Mouse (Mus musculus) small intestine, adult 2 months (tissue): Measurements from ENCODE around the gene Asdurf. TPM values are rescaled to one million over a fixed set of nuclear protein-coding genes. Genes with fewer than 3 reads are reported as not detected.

Experiments
- H3K27ac ChIP-seq: fragments of 200-500 bp; 2 replicates; pipeline ENCODE4 v1.5.1; 2012; ENCODE audit warnings: low read depth, low read length, control low read depth, inconsistent platforms; ENCODE audit not compliant: insufficient read depth
- H3K27me3 ChIP-seq: fragments of 200-500 bp; 2 replicates; pipeline ENCODE4 v1.6.1; 2012; ENCODE audit warnings: mild to moderate bottlenecking, moderate library complexity, low read length, inconsistent platforms; ENCODE audit not compliant: control insufficient read depth, insufficient read depth
- H3K36me3 ChIP-seq: fragments of 200-500 bp; 2 replicates; pipeline ENCODE4 v1.6.1; 2012; ENCODE audit warnings: mild to moderate bottlenecking, low read length, control low read depth, inconsistent platforms; ENCODE audit not compliant: control insufficient read depth, insufficient read depth
- H3K4me1 ChIP-seq: fragments of 200-500 bp; 2 replicates; pipeline ENCODE4 v1.6.1; 2012; ENCODE audit warnings: low read length, inconsistent platforms, mixed read lengths; ENCODE audit not compliant: control insufficient read depth, insufficient read depth, insufficient read length
- H3K4me3 ChIP-seq: fragments of 200-500 bp; 2 replicates; pipeline ENCODE4 v1.5.1; 2012; ENCODE audit warnings: low read depth, mild to moderate bottlenecking, control low read depth, inconsistent platforms, low read length, moderate library complexity
- CTCF ChIP-seq: fragments of 200-500 bp; IDR thresholded peaks from 2 replicates; pipeline ENCODE4 v1.5.1; 2012; ENCODE audit warnings: low read depth, mild to moderate bottlenecking, control low read depth, inconsistent platforms, low read length, moderate library complexity, mixed read lengths; ENCODE audit not compliant: insufficient replicate concordance, insufficient read length; ENCODE audit errors: extremely low read depth
- POLR2A ChIP-seq: fragments of 200-500 bp; IDR thresholded peaks from 2 replicates; pipeline ENCODE4 v1.6.1; 2012; ENCODE audit warnings: low read depth, mild to moderate bottlenecking, control low read depth, inconsistent platforms, low read length, moderate library complexity
- WGBS: fragments of 180-500 bp; shearing (Covaris S2); methylation state at CpG from one replicate; pipeline ENCODE4 v1.1.7; 2018; 5-methylcytosine and 5-hydroxymethylcytosine counted together
- polyA plus RNA-seq: library from polyadenylated mRNA; depleted of rRNA; stranded (reverse); fragments of >200 nt; gene quantifications from 2 replicates; pipeline ENCODE4 v1.2.3, GENCODE M21; 2012; rRNA removed

Asdurf gene
- polyA plus RNA-seq, 1 experiment, result not detected

DNA sequence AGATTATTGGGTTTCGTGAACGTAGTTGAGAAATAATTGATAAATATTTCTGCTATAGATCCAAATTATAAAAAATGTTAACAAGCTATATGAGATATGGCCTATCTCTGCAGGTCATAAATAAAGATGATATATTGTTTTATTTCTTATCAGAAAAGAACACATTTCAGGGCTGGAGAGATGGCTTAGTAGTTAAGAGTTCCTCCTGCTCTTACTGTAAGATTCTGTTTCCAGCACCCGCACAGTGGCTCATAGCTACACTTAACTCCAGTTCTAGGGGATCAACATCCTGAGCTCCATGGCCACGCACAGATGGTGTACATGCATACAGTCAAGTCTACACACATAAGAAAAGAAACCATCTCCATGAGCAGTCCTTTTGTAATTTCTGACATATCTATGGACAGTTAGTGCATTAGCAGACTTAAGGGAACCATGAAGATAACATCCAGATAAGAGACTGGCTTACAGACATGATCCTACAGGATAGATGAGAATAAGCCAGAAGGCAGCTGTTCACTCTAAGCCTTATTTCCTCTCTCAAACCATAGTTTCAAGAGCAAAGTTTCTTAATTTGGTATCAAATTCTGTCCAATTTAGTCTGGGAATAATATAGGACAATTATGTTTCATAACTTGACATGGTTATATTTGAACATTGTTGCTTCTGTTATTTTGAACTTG, 30.6 kb downstream of the Asdurf start:
- Histone ChIP-seq H3K27me3 (no peaks in the 10 kb centered on the region), H3K4me1 (peaks cover 8% of the 10 kb centered on the region; the same call in 1 of the 2 replicates), H3K4me3 (no peak overlapping the region), H3K27ac (no peak overlapping the region), H3K36me3 (peaks cover 14% of the 10 kb centered on the region)
- 94% methylated on average over 4 of the region's 4 CpGs for WGBS
- no peak for TF ChIP-seq POLR2A
- no peak for TF ChIP-seq CTCF

DNA sequence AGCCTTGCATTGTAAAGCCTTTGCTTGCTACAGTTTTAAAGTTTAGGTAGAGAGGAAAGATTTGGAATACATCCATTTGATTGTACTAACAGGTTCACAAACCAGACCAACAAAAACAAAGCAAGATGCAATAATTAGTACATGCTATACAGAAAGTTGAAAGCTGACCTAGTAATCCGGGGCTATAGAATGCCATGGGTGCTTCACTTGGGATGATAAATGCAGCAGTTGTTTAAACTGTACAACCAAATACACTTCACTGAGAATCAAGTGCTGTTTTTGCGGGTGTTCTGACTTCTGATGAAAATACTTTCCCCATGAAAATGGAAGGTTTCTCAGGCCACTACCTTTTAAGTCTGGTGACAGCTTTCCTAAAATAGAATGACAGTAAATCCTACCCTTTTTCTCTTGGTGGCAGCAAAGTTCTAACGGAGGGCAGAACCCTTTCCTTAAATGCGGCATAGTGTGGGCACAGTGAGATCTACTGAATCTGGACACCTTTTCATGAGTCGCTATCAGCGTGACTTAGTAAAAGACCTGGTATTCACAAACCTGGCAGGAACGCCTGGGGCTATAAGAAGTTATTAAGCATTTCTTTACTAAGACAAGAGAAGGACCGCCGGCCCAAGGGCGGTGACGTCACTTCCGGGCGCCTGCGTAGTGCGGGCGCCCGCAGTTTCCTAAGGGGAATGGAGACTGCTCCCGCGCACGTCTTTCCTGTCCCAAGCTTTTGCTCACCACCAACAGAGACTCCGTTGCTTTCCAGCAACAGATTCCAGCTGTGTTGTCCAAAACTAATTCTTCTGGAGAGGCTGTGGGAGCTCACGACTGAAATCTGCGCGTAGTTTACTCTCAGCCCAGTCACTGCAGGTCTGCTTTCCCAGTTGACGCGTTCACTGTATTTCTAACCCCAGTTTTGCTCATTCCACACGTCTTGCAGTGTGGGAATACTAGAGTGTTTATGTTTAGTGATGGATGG, 39.1 kb downstream of the Asdurf start, which contains the start of gene Osgepl1:
Gene Osgepl1 (plus strand): TSS at position 636 of the 979 bp plus-strand sequence.
- H3K27me3 ChIP-seq, result no peaks in the 10 kb centered on the region
- no peak for TF ChIP-seq CTCF
- TF ChIP-seq POLR2A, result no peak; the same call in 1 of the 2 replicates
- peak within 1 kb of the TSS; percentile 44 for H3K27ac ChIP-seq
- WGBS, result 1% methylated on average over 27 of the region's 27 CpGs
- H3K4me3 ChIP-seq, result peak within 1 kb of the TSS; percentile 74
- H3K36me3 ChIP-seq, result peaks cover 11% of the 10 kb centered on the region
- no peaks in the 10 kb centered on the region for H3K4me1 ChIP-seq

DNA sequence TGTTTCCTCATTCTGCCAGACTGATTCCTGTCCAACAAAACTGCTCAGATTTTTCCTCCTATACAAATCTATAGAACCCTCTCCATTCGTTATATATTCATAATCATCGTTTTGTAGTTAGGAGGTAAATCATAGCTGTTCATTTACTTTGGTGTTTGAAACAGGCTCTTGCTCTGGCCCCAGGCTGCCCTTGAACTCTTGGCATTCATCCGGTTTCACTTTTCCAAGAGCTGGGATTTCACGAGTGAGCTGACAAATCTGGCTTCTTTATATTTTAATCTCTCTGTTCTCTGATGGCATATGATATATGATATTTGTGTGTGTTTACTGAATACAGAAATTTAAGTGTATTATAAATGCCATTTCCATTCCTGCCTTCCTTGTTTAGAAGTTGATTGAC, 51.9 kb downstream of the Asdurf start:
- H3K4me3 ChIP-seq, result no peak overlapping the region
- H3K36me3 ChIP-seq, result peaks cover 6% of the 10 kb centered on the region
- no peak for TF ChIP-seq POLR2A
- no peak for TF ChIP-seq CTCF
- WGBS, result 52% methylated on average over 4 of the region's 4 CpGs
- no peak overlapping the region for H3K27ac ChIP-seq
- no peaks in the 10 kb centered on the region for H3K4me1 ChIP-seq
- no peaks in the 10 kb centered on the region for H3K27me3 ChIP-seq

Other genes starting within 250 kb of the Asdurf start
- not detected in 2 replicates for gene 1700019A02Rik, start 165.0 kb downstream of the Asdurf start, polyA plus RNA-seq
- gene Pms1, start 55.6 kb downstream of the Asdurf start, polyA plus RNA-seq, result 0.19 and 0.42 TPM in 2 replicates
- gene Ormdl1, start 55.5 kb downstream of the Asdurf start, polyA plus RNA-seq, result 3.3 and 4.4 TPM in 2 replicates
- gene Gm28778, start 55.5 kb downstream of the Asdurf start, polyA plus RNA-seq, result 12.2 and 22.5 TPM in 2 replicates
- 0.85 and 1.2 TPM in 2 replicates for gene Osgepl1, start 39.0 kb downstream of the Asdurf start, polyA plus RNA-seq
- gene Gm28551, start within 50 bp of the Asdurf start, polyA plus RNA-seq, result not detected in 2 replicates
- gene Asnsd1, start 133 bp upstream of the Asdurf start, polyA plus RNA-seq, result 0.96 and 2.2 TPM in 2 replicates